Mouse (Mus musculus) myocyte (in vitro differentiated cells): Measurements from ENCODE around the gene Pitpnb. TPM values are rescaled to one million over a fixed set of nuclear protein-coding genes. Genes with fewer than 3 reads are reported as not detected.

Source experiments
- H3K27me3 ChIP-seq: one replicate; pipeline ENCODE4 v1.6.1; 2011; ENCODE audit not compliant: control insufficient read depth, insufficient read depth, insufficient read length
- H3K36me3 ChIP-seq: one replicate; pipeline ENCODE4 v1.6.1; 2011; ENCODE audit not compliant: control insufficient read depth, insufficient read depth
- H3K4me2 ChIP-seq: one replicate; pipeline ENCODE4 v1.6.1; 2011; ENCODE audit warnings: low read depth, control low read depth
- H3K4me3 ChIP-seq: one replicate; pipeline ENCODE4 v1.5.1; 2011; ENCODE audit warnings: mild to moderate bottlenecking, control low read depth, moderate library complexity
- H3K79me2 ChIP-seq: one replicate; pipeline ENCODE4 v1.6.1; 2011; ENCODE audit not compliant: control insufficient read depth, insufficient read depth
- H3ac ChIP-seq: one replicate; pipeline ENCODE4 v1.6.1; 2011; ENCODE audit not compliant: control insufficient read depth, insufficient read length
- CEBPB ChIP-seq: IDR thresholded peaks from 2 replicates; pipeline ENCODE4 v1.6.1; 2011; ENCODE audit warnings: mild to moderate bottlenecking, moderate library complexity; ENCODE audit not compliant: poor library complexity, insufficient read depth, severe bottlenecking
- E2F4 ChIP-seq: IDR thresholded peaks from one replicate; pipeline ENCODE4 v1.6.1; 2011; ENCODE audit warnings: mild to moderate bottlenecking, control low read depth, moderate library complexity; ENCODE audit not compliant: insufficient read depth
- MAX ChIP-seq: IDR thresholded peaks from one replicate; pipeline ENCODE4 v1.6.1; 2011; ENCODE audit warnings: low read depth, mild to moderate bottlenecking, control low read depth
- MYOD1 ChIP-seq, 3 experiments: IDR thresholded peaks; one replicate each; pipeline ENCODE4 v1.6.1; 2011; ENCODE audit warnings: control low read depth in 2 of 3, low read depth in 2 of 3, mild to moderate bottlenecking in 2 of 3, moderate library complexity in 1 of 3; ENCODE audit not compliant: insufficient read length in 2 of 3, control insufficient read depth in 1 of 3
- MYOG ChIP-seq, 3 experiments: IDR thresholded peaks; one replicate each; pipeline ENCODE4 v1.6.1; 2011; ENCODE audit warnings: control low read depth in 2 of 3, low read depth in 2 of 3, mild to moderate bottlenecking in 2 of 3; ENCODE audit not compliant: insufficient read length in 2 of 3, control insufficient read depth in 1 of 3, insufficient read depth in 1 of 3
- POLR2A ChIP-seq: IDR thresholded peaks from one replicate; pipeline ENCODE4 v1.6.1; 2011; ENCODE audit warnings: low read depth, mild to moderate bottlenecking, control low read depth, moderate library complexity; ENCODE audit not compliant: insufficient read length
- POLR2AphosphoS2 ChIP-seq: IDR thresholded peaks from one replicate; pipeline ENCODE4 v1.6.1; 2011; ENCODE audit warnings: low read depth, control low read depth; ENCODE audit not compliant: insufficient read length
- REST ChIP-seq: IDR thresholded peaks from one replicate; pipeline ENCODE4 v1.6.1; 2011; ENCODE audit warnings: mild to moderate bottlenecking, control low read depth, moderate library complexity; ENCODE audit not compliant: insufficient read depth, insufficient read length
- SRF ChIP-seq: IDR thresholded peaks from one replicate; pipeline ENCODE4 v1.6.1; 2011; ENCODE audit warnings: low read depth; ENCODE audit not compliant: control insufficient read depth, insufficient read length
- TCF12 ChIP-seq: IDR thresholded peaks from one replicate; pipeline ENCODE4 v1.6.1; 2011; ENCODE audit warnings: mild to moderate bottlenecking, control low read depth; ENCODE audit not compliant: poor library complexity, insufficient read depth, severe bottlenecking
- TCF3 ChIP-seq: IDR thresholded peaks from one replicate; pipeline ENCODE4 v1.6.1; 2011; ENCODE audit warnings: low read depth, control low read depth; ENCODE audit not compliant: insufficient read length
- USF1 ChIP-seq: IDR thresholded peaks from one replicate; pipeline ENCODE4 v1.6.1; 2011; ENCODE audit warnings: low read depth, mild to moderate bottlenecking, control low read depth, moderate library complexity
- polyA plus RNA-seq: library from polyadenylated mRNA; unstranded; fragments of >200 nt; fragmentation: generic; extraction: Trizol; gene quantifications from one replicate; pipeline ENCODE4 v1.2.1, GENCODE M21; 2012; ENCODE audit warnings: missing spikeins

The Pitpnb gene
- polyA plus RNA-seq, 1 experiment, result 52.2 TPM

DNA sequence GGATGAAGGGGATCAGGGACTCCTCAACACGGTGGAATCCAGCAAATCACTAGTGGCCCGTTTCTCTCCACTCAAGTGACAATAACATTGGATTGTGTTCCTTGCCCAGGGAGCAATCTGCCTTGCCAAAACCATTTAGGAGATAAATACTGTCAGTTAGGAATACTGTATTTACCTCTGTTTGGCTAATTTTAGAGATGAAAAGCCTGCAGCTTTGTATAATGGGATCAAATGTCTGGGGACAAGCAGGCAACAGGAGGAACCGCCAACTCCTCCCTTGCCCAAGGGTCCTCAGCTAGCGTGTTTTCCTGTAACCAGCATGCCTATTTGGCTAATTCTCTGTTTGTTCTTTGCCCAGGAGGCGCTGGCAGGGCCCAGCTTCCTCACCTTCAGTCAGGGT lies 95.7 kb downstream of the Pitpnb start:
- Histone ChIP-seq H3K4me2 (no peak overlapping the region), H3K4me3 (no peak overlapping the region), H3K79me2 (no peaks in the 10 kb centered on the region), H3ac (no peak overlapping the region), H3K27me3 (peaks cover 78% of the 10 kb centered on the region), H3K36me3 (no peaks in the 10 kb centered on the region)
- no peak for TF ChIP-seq MYOD1 (IDR thresholded peaks at IDR 0.05; ENCODE audit: control insufficient read depth in 1 of 3, insufficient read length in 2 of 3, low read depth in 2 of 3)
- TF ChIP-seq TCF12, result no peak
- TF ChIP-seq TCF3, result no peak
- TF ChIP-seq SRF, result no peak
- no peak for TF ChIP-seq CEBPB
- TF ChIP-seq USF1, result no peak
- TF ChIP-seq POLR2AphosphoS2, result no peak
- no peak for TF ChIP-seq POLR2A
- TF ChIP-seq E2F4, result no peak
- no peak for TF ChIP-seq REST
- no peak for TF ChIP-seq MAX
- TF ChIP-seq MYOG (IDR thresholded peaks at IDR 0.05; ENCODE audit: control insufficient read depth in 1 of 3, insufficient read depth in 1 of 3, insufficient read length in 2 of 3, low read depth in 2 of 3), result no peak

DNA sequence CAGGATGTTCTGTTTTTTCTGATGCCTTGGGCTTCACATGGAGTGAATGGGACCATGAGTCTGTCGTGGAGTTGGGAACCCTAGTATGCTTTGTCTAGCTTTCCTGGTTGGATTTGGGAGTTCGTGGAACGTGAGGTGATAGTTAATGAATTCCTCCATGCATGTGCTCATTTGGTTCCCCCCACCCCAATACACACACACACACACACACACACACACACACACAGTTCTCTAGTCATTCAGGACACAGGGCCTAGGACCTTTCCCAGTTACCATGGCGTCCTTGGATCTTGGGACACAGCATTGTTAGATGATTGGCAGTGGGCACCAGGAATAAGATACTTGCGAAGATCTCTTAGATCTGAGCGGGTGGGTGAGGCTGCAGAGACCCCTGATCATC lies 98.3 kb downstream of the Pitpnb start:
- TF ChIP-seq POLR2AphosphoS2 (no peak), TCF3 (no peak), SRF (no peak), MYOG (IDR thresholded peaks at IDR 0.05; ENCODE audit: control insufficient read depth in 1 of 3, insufficient read depth in 1 of 3, insufficient read length in 2 of 3, low read depth in 2 of 3) (no peak), MYOD1 (IDR thresholded peaks at IDR 0.05; ENCODE audit: control insufficient read depth in 1 of 3, insufficient read length in 2 of 3, low read depth in 2 of 3) (no peak), REST (no peak), USF1 (no peak), TCF12 (no peak), CEBPB (no peak), E2F4 (no peak), MAX (no peak), POLR2A (no peak)
- Histone ChIP-seq H3K27me3 (peaks cover 89% of the 10 kb centered on the region), H3ac (no peak overlapping the region), H3K36me3 (no peaks in the 10 kb centered on the region), H3K79me2 (no peaks in the 10 kb centered on the region), H3K4me2 (no peak overlapping the region), H3K4me3 (no peak overlapping the region)

DNA sequence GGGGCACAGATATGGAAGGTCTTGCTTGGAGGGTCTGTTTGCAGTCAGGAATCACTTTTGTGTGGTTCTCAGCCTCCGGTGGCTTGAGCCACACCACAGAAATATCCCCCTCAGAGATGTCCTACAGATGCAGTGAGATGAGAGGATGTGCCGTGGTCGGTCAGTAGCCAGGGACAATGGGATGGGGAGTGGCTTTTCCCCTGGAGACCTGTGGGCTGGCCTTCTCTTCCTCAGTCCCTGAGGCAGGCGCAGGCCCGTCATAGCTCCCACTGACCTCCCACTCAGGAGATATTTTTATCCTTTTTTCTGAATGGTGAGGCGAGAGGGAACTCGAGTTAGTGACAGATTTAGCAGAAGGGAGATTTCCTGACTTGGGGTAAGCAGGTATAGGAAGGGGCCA lies 99.2 kb downstream of the Pitpnb start:
- peaks cover 91% of the 10 kb centered on the region for H3K27me3 ChIP-seq
- no peak overlapping the region for H3K4me2 ChIP-seq
- no peak overlapping the region for H3ac ChIP-seq

DNA sequence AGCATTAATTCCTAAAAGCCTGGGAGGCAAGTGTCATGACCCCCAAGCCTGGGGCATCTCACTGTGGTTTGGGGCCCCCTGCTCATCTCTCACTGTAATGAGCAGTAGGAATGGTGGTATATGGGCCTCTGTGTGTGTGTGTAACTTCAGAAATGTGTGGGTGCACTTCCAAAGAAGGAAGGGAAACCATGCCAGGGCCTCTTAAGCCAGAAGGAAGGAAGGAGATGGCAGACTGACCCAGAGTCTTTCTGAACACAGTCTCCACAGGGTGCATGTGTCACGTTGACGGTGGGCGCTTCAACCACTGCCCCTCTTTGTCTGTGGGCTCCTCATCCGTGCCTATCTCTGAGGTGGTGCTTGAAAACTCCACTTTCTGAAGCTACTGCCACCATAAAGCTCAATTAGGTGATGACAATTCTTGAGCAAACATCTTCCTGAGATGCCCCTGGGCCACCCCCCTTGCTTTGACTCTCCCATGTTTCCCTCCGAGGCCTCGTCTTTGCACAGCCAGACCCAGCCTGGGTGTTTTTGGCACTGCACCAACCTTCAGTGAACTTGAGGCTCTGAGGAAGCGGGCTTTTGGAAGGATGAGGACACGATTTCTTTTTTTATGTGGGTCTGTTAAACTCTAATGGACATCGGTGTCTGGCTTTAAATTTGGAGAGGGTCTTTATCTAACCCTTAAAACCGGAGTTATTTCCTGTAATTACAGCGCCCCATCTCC lies 100.6 kb downstream of the Pitpnb start:
- no peak overlapping the region for H3K4me2 ChIP-seq
- TF ChIP-seq MYOG (IDR thresholded peaks at IDR 0.05; ENCODE audit: control insufficient read depth in 1 of 3, insufficient read depth in 1 of 3, insufficient read length in 2 of 3, low read depth in 2 of 3), result no peak
- no peak for TF ChIP-seq REST
- no peak for TF ChIP-seq CEBPB
- TF ChIP-seq TCF3, result no peak
- TF ChIP-seq POLR2AphosphoS2, result no peak
- no peak for TF ChIP-seq POLR2A
- no peak for TF ChIP-seq TCF12
- no peak for TF ChIP-seq USF1
- no peak for TF ChIP-seq SRF
- TF ChIP-seq MYOD1 (IDR thresholded peaks at IDR 0.05; ENCODE audit: control insufficient read depth in 1 of 3, insufficient read length in 2 of 3, low read depth in 2 of 3), result no peak
- TF ChIP-seq MAX, result no peak
- H3K36me3 ChIP-seq, result no peaks in the 10 kb centered on the region
- H3K27me3 ChIP-seq, result peaks cover 96% of the 10 kb centered on the region
- no peaks in the 10 kb centered on the region for H3K79me2 ChIP-seq
- no peak overlapping the region for H3K4me3 ChIP-seq
- H3ac ChIP-seq, result no peak overlapping the region

More for the DNA sequence above, 99.2 kb downstream of the Pitpnb start:
- TF ChIP-seq MYOG (IDR thresholded peaks at IDR 0.05; ENCODE audit: control insufficient read depth in 1 of 3, insufficient read depth in 1 of 3, insufficient read length in 2 of 3, low read depth in 2 of 3) (no peak), TCF12 (no peak), CEBPB (no peak)
- no peaks in the 10 kb centered on the region for H3K79me2 ChIP-seq
- no peak overlapping the region for H3K4me3 ChIP-seq
- H3K36me3 ChIP-seq, result no peaks in the 10 kb centered on the region
